Mouse (Mus musculus): Measurements from ENCODE around the gene Cs.

Gene Cs

GRCm38 (mm10) chr10:128377222-128377939 lies 39.8 kb downstream of the Cs start:
- DNase-seq, result no peak

- no peak for DNase-seq
Observed at GRCm38 (mm10) chr10:128377940-128378448, 40.5 kb downstream of the Cs start.

- DNase-seq, result no peak
Observed at GRCm38 (mm10) chr10:128378462-128378861, 40.9 kb downstream of the Cs start.

GRCm38 (mm10) chr10:128379260-128379659 lies 41.7 kb downstream of the Cs start:
- DNase-seq, result no peak

DNA sequence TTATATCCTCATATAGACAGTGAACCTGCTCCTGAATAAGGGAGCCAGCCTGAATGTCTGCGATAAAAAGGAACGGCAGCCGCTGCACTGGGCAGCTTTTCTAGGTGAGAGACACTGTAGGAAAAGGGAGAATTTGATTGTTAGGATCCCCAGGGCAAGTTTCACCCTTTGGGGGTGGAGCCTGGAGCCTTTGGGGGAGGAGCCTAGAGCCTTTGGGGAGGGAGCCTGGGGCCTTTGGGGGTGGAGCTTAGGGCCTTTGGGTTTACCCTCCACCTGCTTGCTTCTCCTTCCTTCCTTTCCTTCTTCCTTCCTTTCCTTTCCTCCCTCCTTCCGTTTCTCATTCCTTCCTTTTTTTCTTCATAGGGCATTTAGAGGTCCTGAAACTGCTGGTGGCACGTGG lies 43.0 kb downstream of the Cs start:
- DNase-seq, result peak; percentile 32

GRCm38 (mm10) chr10:128382482-128382881 lies 44.9 kb downstream of the Cs start:
- no peak for DNase-seq

DNA sequence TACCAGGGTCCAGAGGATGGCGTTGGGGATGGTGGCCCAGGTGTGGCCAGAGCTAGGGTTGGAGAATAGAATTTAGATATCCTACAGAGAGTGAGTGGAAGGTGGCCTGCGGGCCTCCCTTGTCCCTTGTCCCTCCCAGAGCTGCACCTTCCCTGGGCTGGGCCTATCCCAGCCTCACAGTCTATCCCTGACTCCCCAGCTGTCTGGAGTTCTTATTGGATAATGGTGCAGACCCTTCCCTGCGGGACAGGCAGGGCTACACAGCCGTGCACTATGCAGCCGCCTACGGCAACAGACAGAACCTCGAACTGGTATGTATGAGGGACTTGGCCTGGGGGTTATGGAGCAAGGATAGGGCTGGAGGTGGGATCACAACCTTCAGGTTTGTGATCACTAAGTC lies 48.4 kb downstream of the Cs start:
- DNase-seq, result no peak

GRCm38 (mm10) chr10:128388941-128389340 lies 51.4 kb downstream of the Cs start:
- no peak for DNase-seq

DNA sequence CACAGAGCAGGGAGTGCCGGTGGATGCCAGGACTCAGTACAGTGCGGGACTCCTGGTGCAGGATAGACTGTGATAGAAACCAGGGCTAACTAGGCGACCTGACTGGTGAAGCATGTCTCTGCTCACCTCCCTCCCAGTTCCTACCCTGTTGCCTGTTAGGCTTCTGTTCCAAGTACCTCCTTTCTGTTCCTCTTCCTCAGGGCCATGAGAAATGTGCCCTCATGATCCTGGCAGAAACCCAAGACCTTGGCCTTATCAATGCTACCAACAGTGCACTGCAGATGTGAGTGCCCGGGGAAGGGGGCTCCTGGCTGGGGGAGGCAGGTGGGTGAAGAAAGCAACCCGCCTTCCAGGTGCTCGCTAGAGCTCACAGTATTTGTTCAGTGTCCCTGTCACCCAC lies 52.0 kb downstream of the Cs start:
- no peak for DNase-seq

DNA sequence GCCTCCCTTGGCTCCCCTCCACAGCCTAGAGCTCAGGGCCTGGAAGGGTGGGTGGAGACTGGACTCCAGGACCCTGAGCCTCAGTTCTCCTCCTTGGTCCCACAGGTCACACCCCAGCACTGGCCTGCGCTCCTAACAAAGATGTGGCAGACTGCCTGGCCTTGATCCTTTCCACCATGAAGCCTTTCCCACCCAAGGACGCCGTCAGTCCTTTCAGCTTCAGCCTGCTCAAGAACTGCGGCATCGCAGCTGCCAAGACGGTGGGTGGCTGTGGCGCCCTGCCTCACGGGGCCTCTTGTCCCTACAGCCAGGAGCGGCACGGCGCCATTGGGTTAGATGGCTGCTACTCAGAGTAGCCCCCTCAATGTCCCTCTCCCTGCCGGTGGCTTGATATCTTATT lies 52.8 kb downstream of the Cs start:
- DNase-seq, result no peak

GRCm38 (mm10) chr10:128391850-128392249 lies 54.3 kb downstream of the Cs start:
- no peak for DNase-seq

DNA sequence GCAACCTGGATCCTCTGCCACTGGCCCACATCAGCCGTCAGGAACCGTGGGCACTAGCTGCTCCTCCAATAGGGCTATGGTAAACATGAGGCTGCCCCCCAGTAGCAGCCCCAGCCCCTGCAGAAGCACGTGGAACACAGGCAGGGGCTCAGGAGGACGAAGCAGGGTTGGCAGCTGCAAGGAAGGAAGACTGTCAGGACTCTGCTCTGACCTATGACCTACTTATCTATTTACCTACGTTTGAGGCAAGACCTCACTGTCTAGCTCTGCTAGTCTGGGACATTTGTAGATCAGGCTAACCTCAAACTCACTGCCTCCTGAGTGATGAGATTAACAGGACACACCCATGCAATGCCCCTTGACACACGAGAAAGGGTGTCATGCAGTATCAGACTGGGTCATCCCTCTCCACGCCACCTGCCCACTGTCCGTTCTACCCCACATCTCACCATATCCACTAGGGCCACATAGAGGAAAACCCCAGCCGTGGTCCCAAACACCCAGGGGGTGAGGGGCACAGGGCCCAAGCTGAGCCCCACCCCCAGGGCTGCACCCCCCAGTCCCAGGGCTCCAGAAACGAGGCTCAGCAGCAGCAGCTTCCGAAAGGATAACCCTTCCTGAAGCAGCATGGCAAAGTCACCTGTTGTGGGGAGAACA lies 58.6 kb downstream of the Cs start:
- no peak for DNase-seq

GRCm38 (mm10) chr10:128396716-128397264 lies 59.3 kb downstream of the Cs start:
- peak; percentile 40 for DNase-seq

DNA sequence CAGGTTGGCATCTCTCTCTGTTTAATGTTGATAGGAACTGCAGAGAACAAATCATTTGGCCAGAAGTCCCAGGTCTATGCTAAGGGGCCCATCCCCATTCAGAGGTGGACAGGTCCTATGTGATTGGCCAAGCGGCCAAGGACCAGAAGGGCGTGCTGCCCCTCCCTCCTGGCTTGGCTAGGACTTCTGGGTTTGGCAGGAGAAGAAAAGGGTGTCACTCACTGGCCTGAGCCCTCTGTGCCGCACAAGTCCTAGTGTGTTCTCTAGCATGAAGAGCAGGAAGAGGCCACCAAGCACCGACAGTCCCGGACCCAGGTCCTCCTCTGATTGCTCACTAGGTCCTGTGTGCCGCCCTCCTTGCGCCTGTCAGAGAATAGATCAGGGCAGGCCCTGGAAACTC lies 59.9 kb downstream of the Cs start:
- DNase-seq, result peak; percentile 29

GRCm38 (mm10) chr10:128400338-128400737 lies 62.8 kb downstream of the Cs start:
- peak; percentile 70 for DNase-seq

- peak; percentile 48 for DNase-seq
Observed at GRCm38 (mm10) chr10:128401056-128401455, 63.5 kb downstream of the Cs start, which contains the start of gene Slc39a5. TSS of gene Slc39a5 (minus strand) at chr10:128401229.

- no peak for DNase-seq
Observed at GRCm38 (mm10) chr10:128401638-128402037, 64.1 kb downstream of the Cs start.

DNA sequence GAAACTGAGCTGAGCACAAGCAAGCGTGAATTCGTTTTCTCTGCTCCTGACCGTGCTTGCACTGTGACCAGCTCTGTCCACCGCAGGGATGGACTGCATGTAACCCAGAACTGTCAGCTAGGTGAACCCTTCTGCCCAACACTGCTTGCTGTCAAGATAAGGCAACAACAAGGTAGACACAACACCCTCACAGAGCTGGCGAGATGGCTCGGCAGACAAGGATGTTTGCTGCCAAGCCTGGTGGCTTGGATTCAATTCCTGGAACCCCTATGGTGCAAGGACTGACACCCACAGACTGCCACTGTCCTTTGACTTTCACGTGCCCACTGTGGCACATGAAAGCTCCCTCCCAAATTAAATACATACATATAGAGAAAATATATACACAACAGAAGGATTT lies 66.4 kb downstream of the Cs start:
- no peak for DNase-seq

DNA sequence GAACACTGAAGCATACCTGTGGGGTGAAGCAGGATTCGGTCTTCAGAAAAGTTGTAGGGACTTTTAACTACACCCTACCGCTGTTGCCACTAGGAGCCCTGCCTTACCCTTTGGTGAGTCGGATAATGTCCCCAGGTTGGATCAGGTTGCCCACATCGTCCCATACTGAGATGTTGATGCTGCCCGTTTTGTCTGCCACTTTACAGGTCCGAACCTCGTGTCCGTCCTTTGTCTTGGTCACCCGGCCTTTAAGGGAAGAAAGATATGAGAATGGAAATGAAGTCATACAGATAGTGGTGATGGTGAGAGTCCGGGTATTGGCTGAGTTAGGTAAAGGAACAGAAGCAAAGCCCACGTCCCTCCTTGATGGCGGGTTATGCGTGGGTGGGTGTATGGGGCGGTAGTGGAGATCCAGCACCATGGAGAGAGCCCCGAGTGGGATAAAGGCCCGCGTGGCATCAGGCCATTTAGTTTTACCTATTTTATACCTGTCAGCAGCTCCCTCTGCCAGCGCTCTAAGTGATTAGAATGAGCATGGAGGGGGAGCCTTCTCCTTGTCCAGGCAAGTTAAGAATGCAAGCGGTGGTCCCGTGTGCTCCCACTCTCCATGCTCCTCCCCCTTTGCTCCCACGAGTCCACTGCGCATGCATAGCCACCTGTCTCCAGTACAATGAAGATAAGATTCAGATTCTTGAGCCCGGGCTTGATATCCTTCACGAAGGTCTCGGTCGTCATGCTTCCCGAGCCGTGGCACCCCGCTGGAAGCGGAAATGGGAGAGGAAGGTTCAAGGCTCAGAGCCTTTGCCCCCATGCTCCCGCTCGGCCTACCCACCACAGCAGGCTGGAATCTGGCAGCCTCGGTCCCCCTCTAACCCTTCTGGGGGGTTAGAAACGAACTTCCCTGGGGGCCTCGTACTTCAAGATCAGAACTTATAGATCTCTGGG lies 71.3 kb downstream of the Cs start:
- DNase-seq, result no peak

- DNase-seq, result peak; percentile 97
Observed at GRCm38 (mm10) chr10:128409692-128410559, 72.4 kb downstream of the Cs start.

- no peak for DNase-seq
Observed at GRCm38 (mm10) chr10:128410560-128410845, 73.0 kb downstream of the Cs start.
